Mouse (Mus musculus) midbrain, embryonic 16.5 days (tissue): ENCODE measurements around the gene Fastk. TPM values are rescaled to one million over a fixed set of nuclear protein-coding genes. Genes with fewer than 3 reads are reported as not detected.
"Not testable (repeated sequence)": the region's sequence is repeated elsewhere in the genome, so short reads cannot be mapped to it uniquely, and the experiment has no call there.

Experiments used
- ATAC-seq: fragments of 200-750 bp; cut with Nextera tagmentation; 2 replicates; pipeline ENCODE4 v1.8.0; 2017; ENCODE audit warnings: moderate TSS enrichment
- H3K27ac ChIP-seq: fragments of 300-500 bp; sonication (generic); 2 replicates; pipeline ENCODE4 v1.5.1; 2014; ENCODE audit warnings: mild to moderate bottlenecking, low read length, mixed read lengths
- H3K27me3 ChIP-seq: fragments of 300-500 bp; sonication (generic); 2 replicates; pipeline ENCODE4 v1.6.1; 2014; ENCODE audit warnings: low read depth, low read length, mixed read lengths; ENCODE audit not compliant: control insufficient read depth, insufficient read depth
- H3K36me3 ChIP-seq: fragments of 300-500 bp; sonication (generic); 2 replicates; pipeline ENCODE4 v1.6.1; 2014; ENCODE audit warnings: mild to moderate bottlenecking, low read length, moderate library complexity, mixed read lengths; ENCODE audit not compliant: control insufficient read depth, insufficient read depth
- H3K4me1 ChIP-seq: fragments of 300-500 bp; sonication (generic); 2 replicates; pipeline ENCODE4 v1.6.1; 2014; ENCODE audit warnings: mild to moderate bottlenecking, low read length, mixed read lengths; ENCODE audit not compliant: control insufficient read depth, insufficient read depth
- H3K4me2 ChIP-seq: fragments of 300-500 bp; sonication (generic); 2 replicates; pipeline ENCODE4 v1.6.1; 2014; ENCODE audit warnings: mild to moderate bottlenecking, low read length, mixed read lengths
- H3K4me3 ChIP-seq: fragments of 300-500 bp; sonication (generic); 2 replicates; pipeline ENCODE4 v1.5.1; 2014; ENCODE audit warnings: low read depth, mild to moderate bottlenecking, low read length, moderate library complexity, mixed read lengths
- H3K9ac ChIP-seq: fragments of 300-500 bp; sonication (generic); 2 replicates; pipeline ENCODE4 v1.6.1; 2014; ENCODE audit warnings: low read depth, low read length, mixed read lengths
- H3K9me3 ChIP-seq: fragments of 300-500 bp; sonication (generic); replicated peaks from 2 replicates; pipeline ENCODE4 v1.6.1; 2014; ENCODE audit warnings: mild to moderate bottlenecking, low read length, mixed read lengths; ENCODE audit not compliant: control insufficient read depth, poor library complexity, severe bottlenecking
- WGBS: fragments of 180-500 bp; shearing (Covaris S2); extraction: QIAGEN DNeasy Blood & Tissue Kit; methylation state at CpG from one replicate; pipeline ENCODE4 v1.1.7; 2014; 5-methylcytosine and 5-hydroxymethylcytosine counted together
- polyA plus RNA-seq: library from polyadenylated mRNA; unstranded; fragments of >200 nt; fragmentation: Nextera tagmentation; extraction: Ambion mirVana; gene quantifications from 2 replicates; pipeline ENCODE4 v1.2.1, GENCODE M21; 2015

The Fastk gene
- polyA plus RNA-seq, 1 experiment from 2014 or later: 96.2 TPM

- no peak overlapping the region for H3K9ac ChIP-seq
- ATAC-seq: no peak
- no peaks in the 10 kb centered on the region for H3K9me3 ChIP-seq
- no peak overlapping the region for H3K4me3 ChIP-seq
- H3K4me1 ChIP-seq: no peaks in the 10 kb centered on the region
- WGBS: 79% methylated on average over 6 of the region's 6 CpGs
- no peaks in the 10 kb centered on the region for H3K27me3 ChIP-seq
- H3K27ac ChIP-seq: no peak overlapping the region
- peaks cover 19% of the 10 kb centered on the region for H3K36me3 ChIP-seq
- no peak overlapping the region for H3K4me2 ChIP-seq
Measured at GRCm38 (mm10) chr5:24404594-24405360, 40.3 kb downstream of the Fastk start.

GRCm38 (mm10) chr5:24401969-24402368, 43.1 kb downstream of the Fastk start:
- Histone ChIP-seq H3K9me3 (no peaks in the 10 kb centered on the region), H3K4me1 (no peaks in the 10 kb centered on the region), H3K27me3 (no peaks in the 10 kb centered on the region), H3K4me2 (no peak overlapping the region), H3K4me3 (no peak overlapping the region), H3K9ac (no peak overlapping the region), H3K36me3 (peaks cover 16% of the 10 kb centered on the region), H3K27ac (no peak overlapping the region)
- WGBS: 71% methylated on average over 9 of the region's 9 CpGs
- no peak for ATAC-seq

GRCm38 (mm10) chr5:24400911-24401605, 44.0 kb downstream of the Fastk start:
- H3K9me3 ChIP-seq: no peaks in the 10 kb centered on the region
- no peak for ATAC-seq
- H3K27me3 ChIP-seq: no peaks in the 10 kb centered on the region
- no peaks in the 10 kb centered on the region for H3K4me1 ChIP-seq
- WGBS: 95% methylated on average over 5 of the region's 5 CpGs
- H3K27ac ChIP-seq: no peak overlapping the region
- no peak overlapping the region for H3K4me3 ChIP-seq
- H3K4me2 ChIP-seq: no peak overlapping the region
- peaks cover 13% of the 10 kb centered on the region for H3K36me3 ChIP-seq
- no peak overlapping the region for H3K9ac ChIP-seq

GRCm38 (mm10) chr5:24400362-24400761, 44.7 kb downstream of the Fastk start:
- H3K27ac ChIP-seq: no peak overlapping the region
- no peak overlapping the region for H3K4me2 ChIP-seq
- H3K4me1 ChIP-seq: 0 out of 2 replicates have a peak, but pooled peaks cover under 1% of the 10 kb centered on the region
- H3K36me3 ChIP-seq: peaks cover 12% of the 10 kb centered on the region
- no peak overlapping the region for H3K9ac ChIP-seq
- no peak for ATAC-seq
- WGBS: 89% methylated on average over 11 of the region's 11 CpGs
- H3K27me3 ChIP-seq: no peaks in the 10 kb centered on the region
- H3K4me3 ChIP-seq: no peak overlapping the region
- no peaks in the 10 kb centered on the region for H3K9me3 ChIP-seq

GRCm38 (mm10) chr5:24399686-24400085, 45.4 kb downstream of the Fastk start:
- H3K4me2 ChIP-seq: no peak overlapping the region
- H3K36me3 ChIP-seq: peaks cover 12% of the 10 kb centered on the region
- 0 out of 2 replicates have a peak, but pooled peaks cover 4% of the 10 kb centered on the region for H3K4me1 ChIP-seq
- ATAC-seq: no peak
- 86% methylated on average over 10 of the region's 10 CpGs for WGBS
- H3K27me3 ChIP-seq: no peaks in the 10 kb centered on the region
- no peak overlapping the region for H3K4me3 ChIP-seq
- H3K9me3 ChIP-seq: no peaks in the 10 kb centered on the region
- H3K27ac ChIP-seq: no peak overlapping the region
- no peak overlapping the region for H3K9ac ChIP-seq

GRCm38 (mm10) chr5:24396254-24396653, 48.8 kb downstream of the Fastk start:
- not testable (repeated sequence) for H3K27ac ChIP-seq, H3K27me3 ChIP-seq, H3K9ac ChIP-seq, H3K4me3 ChIP-seq, H3K4me2 ChIP-seq, H3K36me3 ChIP-seq, H3K4me1 ChIP-seq, H3K9me3 ChIP-seq, ATAC-seq
- WGBS: 92% methylated on average over 6 of the region's 6 CpGs

GRCm38 (mm10) chr5:24394165-24394894, 50.8 kb downstream of the Fastk start:
- Histone ChIP-seq H3K4me2 (peak overlapping the region; percentile 59), H3K27me3 (peaks cover 6% of the 10 kb centered on the region), H3K36me3 (no peaks in the 10 kb centered on the region), H3K9me3 (no peaks in the 10 kb centered on the region), H3K9ac (peak overlapping the region; percentile 73), H3K4me1 (0 out of 2 replicates have a peak, but pooled peaks cover 4% of the 10 kb centered on the region), H3K4me3 (peak overlapping the region; percentile 54), H3K27ac (peak overlapping the region; percentile 90)
- under 1% methylated on average over 36 of the region's 36 CpGs for WGBS
- ATAC-seq: peak; percentile 97

- Histone ChIP-seq H3K9me3 (no peaks in the 10 kb centered on the region), H3K4me2 (peak within 1 kb of the TSS; percentile 59), H3K27ac (peak within 1 kb of the TSS; percentile 90), H3K27me3 (peaks cover 11% of the 10 kb centered on the region), H3K36me3 (no peaks in the 10 kb centered on the region), H3K9ac (peak within 1 kb of the TSS; percentile 73), H3K4me1 (peaks cover 5% of the 10 kb centered on the region; the same call in 1 of the 2 replicates), H3K4me3 (peak within 1 kb of the TSS; percentile 54)
- no peak for ATAC-seq
- 22% methylated on average over 7 of the region's 7 CpGs for WGBS
Measured at GRCm38 (mm10) chr5:24393392-24393997, 51.6 kb downstream of the Fastk start, which contains the start of gene Abcb8. Abcb8 (plus strand) TSS chr5:24393663.
